Mouse (Mus musculus) spleen, postnatal 4 days (tissue): ENCODE results near the gene Gpr22.

Source experiments
- DNase-seq, 2 experiments: peaks; one replicate each; pipeline ENCODE4 v3.0.0; 2022; ENCODE audit warnings: low spot score in 2 of 2

Gpr22 gene

DNA sequence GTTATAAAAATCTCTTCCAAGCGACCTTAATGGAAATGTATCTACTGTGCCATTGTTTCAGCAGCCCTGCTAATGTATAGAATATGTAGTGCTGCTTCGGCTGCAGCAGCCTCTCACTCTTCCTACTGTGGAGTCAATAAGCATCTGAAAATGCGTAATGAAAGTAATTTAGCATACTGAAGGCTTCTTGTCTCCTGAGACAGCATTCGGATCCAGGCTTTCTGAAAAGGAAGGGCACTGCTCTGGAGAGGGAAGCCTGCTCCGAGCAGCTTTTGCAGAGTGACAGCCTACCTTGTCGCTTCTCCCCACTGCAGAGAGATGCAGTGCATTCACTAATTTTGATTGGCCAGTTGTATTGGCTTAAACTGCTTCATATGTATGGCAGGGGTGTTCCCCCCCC lies at the start of gene Gpr22:
Gpr22 (minus strand) TSS at position 348 of the 400 bp plus-strand sequence.
- DNase-seq = no peak

DNA sequence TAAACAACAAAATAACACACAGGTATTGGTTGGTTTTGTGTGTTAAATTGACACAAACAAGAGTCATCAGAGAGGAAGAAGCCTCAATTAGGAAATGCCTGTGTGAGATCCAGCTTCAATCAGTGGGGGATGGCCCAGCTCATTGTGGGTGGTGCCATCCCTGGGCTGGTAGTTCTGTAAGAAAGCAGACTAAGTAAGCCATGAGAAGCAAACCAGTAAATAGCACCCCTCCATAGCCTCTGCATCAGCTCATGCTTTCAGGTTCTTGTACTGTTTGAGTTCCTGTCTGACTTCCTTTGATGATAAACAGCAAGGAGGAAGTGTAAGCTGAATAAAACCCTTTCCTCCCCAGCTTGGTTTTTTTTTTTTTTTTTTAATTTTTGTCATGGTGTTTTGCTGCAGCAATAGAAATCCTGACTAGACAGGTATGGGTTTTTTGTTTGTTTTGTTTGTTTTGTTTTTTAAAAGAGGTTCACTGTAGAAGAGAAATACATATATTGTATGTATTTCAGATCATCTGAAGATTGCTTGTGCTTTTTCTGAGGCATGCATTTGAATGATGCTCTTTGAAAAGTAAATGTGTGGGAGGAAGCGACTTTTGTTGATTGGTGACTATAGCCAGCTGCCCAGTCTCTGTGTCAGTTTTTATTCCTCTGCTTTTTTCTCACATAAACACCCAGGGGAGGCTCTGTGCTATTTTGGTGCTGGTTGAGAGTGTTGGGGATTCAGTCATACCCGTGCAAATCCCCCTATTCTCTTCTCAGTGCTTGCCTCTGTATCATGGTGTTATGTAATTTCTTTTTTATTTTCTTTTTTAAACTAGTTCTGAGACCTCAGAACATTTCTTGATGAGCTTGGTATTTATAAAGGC lies 42.4 kb upstream of the Gpr22 start:
- no peak for DNase-seq

DNA sequence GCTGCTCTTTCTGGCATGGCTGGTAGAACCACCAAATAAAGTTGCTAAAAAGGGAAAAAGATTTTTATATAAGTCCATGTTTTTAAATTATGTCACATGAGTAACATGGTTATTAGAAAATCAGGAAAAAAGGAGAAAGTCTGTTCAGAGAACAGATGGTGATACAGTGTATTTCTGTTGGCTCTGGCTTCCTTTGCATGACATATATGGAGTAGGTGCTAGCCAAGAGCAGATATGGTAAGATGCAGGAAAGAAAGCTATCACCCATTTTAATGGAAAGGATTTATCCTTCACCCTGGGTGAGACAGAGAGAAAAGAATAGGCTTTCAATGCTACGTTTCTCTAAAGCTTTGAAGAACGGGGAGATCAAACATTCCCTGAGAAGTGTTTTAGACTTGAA lies 40.7 kb upstream of the Gpr22 start:
- DNase-seq = no peak

DNA sequence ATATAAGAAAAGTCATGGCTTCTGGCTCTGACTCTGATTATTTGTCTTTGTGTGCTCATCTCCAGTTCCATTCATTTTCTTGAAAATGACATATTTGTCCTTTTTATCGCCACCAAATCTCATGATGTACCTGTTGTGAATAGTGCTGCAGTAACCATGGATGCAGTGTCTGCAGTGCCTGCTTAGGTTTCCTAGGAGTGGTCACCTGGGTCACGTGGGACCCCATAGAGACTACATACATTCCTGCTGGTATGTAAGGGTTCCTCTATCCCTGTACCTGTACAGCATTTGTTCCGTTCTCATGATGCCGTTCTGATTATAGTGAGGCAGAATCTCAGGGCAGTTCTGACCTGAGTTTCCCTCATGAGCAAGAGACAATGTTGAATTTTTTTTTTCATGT lies 36.1 kb upstream of the Gpr22 start:
- no peak for DNase-seq

DNA sequence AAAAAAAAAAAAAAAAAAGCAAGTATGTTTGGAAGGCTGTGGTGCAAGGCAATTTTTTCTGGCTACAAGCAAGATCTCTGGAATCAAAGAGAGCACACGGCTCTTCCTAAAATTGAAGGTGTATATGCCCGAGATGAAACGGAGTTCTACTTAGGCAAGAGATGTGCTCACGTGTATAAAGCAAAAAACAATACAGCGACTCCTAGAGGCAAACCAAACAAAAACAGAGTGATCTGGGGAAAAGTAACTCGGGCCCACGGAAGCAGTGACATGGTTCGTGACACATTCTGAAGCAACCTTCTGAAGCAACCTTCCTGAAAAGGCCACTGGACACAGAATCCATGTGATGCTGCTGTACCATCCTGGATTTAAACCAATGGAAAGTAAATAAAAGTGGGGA lies 33.6 kb upstream of the Gpr22 start:
- DNase-seq = no peak

DNA sequence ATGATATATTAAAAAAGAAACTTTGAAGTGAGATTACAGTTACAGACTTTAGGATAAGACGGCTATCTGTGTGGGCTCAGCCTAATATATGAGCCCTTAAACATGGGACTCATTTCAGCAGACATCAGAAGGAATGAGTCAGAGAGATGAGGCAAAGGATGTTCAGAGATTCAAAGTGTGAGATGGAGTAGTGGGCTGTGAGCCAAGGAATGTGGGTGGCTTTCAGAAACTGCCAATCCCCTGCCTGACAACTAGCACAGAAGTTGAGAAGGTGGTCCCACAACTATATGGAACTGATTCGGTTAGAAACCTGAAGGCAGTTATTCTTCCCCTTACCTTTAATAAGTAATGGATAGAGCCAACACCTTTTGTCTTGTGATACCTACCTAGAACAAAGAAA lies 20.9 kb upstream of the Gpr22 start:
- DNase-seq = no peak

DNA sequence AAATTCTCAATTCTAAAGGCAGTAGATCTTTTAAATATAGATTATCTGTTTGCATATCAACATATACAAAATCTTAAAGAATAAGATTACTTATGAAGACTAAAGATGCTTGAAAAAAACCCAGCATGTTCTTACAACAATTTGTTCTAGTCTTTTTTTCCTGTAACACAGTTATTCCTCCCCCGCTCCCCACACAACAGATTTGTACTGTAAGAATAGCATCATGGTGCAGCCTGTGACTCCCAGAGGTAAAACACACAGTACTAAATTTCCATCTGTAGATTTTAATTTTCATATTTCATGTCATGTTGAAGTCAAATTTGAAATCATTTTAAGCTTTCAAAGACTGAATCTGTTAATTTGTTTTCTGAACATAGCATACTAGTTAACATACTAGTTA lies 16.4 kb upstream of the Gpr22 start:
- no peak for DNase-seq

DNA sequence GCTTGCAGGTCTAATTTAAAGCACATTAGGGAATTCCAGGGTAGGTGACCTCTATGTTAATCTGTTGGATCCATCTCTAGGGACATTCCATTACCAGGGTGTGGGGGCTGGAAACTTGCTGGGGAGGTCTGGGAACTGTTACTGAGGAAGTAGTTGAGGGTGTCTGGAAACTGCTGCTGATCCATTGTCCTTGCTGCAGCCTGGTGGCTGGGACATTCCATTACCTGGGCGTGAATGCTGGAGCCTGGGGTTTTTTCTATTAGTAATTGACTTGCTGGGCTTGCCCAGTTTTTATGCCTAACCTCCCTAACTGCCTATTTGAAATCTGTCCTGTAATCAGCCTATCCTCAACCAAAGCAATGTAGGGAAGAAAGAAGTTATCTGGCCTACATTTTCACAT lies 13.0 kb upstream of the Gpr22 start:
- DNase-seq = no peak

DNA sequence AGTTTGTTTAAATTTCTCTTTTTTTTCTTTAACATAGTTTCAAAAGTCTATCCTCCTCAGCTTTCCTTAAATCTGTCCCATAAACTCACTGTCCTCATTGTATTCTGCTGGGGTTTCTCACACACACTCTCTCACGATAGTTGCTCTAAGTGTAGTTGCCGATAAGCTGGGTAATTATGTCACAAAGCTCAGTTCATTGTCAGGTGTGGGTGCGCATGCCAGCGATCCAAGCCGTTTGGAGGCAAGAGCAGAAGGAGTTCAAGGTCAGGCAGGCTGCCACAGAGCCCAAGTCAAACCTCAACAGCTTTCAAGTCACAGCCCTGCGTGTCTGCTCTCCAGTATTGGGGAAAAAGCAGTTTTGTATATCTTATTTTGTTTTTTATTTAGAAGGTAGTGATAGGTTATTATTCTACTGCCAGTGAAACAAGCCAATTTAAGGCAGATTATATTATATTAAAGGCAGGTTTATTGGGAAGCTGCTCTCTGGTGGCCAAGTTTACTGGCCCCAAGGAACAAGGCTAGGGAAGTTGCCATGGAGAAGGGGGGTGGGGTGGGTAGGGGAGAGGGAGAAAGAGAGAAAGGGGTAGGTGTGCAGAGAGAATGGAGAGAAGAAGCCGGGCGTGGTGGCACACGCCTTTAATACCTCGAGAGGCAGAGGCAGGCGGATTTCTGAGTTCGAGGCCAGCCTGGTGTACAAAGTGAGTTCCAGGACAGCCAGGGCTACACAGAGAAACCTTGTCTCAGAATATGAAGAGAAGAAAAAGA lies 11.9 kb upstream of the Gpr22 start:
- no peak for DNase-seq

DNA sequence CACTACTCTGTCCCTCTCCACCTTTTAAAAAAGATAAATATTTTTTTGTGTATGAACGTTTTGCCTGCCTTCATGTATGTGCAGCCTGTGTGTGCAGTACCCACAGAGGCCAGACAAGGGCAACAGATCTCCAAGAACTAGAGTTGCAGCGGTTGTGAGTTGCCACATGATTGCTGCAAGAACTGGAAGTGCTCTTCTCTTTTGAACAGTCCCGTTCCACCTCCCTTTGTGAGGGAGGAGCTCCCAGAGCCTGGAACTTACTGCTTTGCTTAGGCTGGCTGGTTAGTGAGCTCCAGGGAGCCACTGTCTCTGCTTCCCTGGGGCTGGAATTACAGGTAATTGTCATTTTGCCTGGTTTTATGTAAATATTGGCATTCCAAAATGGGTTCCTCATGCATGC lies 10.8 kb upstream of the Gpr22 start:
- no peak for DNase-seq

DNA sequence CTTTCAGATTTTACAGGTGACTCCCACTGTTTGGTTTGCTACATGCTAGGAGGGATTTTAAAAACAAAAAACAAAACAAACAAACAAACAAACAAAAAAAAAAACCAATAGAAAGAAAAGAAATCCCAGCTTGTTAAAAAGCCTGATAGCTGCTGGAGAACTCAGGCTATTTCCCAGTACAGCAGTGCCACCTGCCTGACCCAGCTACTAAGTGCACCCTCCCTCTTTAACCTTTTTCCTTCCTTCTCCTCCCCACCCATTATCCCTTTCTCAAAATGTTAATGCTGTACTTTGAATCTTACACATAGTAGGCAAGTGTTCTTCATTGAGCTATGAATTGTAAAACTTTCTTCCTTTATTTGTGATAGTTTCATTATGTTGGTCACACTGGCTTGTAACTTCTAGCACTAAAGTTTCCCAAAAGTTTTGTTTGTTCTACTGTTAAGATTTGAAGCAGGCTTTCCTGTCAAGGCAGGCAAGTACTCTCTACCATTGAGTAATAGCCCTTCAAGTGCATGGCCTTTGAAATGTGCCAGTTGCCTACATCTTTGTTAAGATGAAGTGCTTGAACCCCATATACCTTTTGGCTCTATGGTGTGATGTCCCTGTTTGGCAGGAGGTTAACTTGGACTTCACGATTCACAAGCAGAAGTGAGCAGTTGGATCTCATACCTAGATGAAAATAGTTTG lies 6.0 kb upstream of the Gpr22 start:
- no peak for DNase-seq

DNA sequence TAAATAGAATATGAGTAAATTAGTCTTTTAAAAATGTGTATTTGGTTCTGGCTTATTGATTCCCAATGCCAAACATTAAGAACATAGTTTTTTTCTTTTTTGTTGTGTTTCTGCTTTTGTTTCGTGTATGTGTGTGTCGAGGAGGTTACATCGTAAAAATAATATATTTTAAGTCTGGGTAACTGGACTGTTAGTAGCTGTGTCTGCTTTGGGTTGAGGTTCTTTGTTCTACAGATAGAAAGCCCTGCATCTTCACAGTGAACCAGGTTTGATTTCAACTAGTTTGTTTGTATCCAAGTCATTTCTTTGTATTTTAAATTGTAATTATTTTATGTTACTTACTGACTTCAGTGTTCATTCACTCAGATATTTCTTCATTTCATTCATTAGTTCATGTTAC lies 323 bp upstream of the Gpr22 start:
- DNase-seq = no peak

DNA sequence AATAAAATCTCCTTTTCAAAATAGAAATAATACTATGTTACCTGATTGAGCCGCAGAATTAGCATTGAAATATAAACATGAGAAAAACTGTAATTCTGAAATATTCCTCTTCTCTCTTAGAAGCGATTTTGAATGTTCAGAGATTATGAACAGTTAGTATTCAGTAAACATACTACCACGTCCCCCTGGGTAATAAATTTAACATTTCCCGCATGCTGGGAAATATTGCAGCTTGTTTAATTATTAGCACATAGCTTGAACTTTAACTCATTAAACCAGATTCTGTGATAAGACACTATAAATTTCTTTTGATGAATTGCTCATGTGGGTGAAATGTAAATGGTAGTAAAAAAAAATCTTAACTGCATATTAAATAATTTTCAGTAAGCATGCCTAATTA lies 1.0 kb downstream of the Gpr22 start:
- DNase-seq = no peak

DNA sequence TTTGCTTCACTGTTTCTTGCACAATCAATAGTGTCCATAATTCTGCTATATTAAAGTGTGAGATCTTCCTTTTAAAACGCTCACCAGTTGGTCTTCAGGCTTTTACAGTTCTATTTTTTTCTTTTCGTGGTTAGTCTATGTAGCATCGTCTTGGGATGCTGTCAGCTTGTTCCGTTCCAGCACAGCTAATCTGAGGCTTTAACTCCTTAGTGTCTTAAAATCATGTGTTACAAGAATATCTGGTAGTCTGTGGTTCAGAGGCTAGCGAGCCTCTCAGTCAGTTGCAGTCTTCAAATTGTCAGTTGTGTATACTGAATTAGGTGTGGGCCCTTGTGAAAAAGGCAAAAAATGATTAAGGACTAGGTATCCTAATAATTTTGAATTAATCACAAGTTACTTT lies 1.5 kb downstream of the Gpr22 start:
- DNase-seq = no peak

DNA sequence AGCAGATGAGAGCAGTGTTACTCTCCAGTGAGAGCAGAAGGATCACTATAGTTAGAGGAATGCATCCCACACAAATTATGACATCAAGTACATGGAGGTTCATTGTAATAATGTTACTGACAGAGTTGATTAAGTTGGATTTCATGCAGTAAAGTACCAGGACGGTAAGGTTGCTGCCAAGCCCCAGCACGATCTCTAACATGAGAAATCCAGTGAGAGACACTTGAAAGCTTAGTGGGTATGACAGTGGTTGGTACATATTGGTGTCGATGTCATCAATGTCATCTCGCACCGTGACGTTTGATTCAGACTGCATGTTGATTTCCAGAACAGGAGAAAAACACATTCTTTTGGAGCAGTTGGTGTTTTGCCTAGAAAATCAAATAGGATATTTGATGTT lies 4.1 kb downstream of the Gpr22 start:
- no peak for DNase-seq

DNA sequence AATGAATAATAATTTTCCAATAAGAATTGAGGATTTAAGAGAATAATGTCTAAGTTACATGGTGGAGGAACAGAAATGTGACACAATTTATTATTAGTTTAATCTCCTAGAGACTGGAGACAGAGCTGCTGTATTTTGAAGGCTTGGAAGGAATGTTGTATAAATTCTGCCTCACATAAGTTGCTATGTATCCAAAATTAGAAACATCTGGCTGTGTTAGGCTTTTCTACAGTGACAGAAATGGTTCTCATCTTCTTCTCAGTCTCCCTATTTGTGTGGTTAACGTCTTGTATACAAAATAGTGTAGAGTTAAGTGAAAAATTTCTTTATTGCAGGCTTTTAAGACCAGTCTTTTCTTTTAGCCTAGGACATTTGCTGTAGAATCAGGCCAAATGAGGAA lies 6.2 kb downstream of the Gpr22 start:
- no peak for DNase-seq

DNA sequence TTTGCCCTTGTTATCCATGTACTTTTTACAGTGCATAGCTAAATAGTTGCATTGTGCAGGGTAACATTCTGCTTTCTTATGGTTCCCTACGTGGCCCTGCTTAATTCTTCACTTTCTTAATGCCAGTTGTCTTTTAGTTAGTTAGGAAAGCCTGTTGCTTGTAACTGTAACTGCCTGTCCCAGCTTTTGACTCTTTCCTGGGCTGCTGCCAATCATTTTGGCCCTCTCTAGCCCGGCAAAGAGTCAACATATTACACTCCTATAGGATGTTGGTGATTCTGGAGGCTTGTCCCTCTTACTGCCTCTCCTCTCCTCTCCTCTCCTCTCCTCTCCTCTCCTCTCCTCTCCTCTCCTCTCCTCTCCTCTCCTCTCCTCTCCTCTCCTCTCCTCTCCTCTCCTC lies 7.6 kb downstream of the Gpr22 start:
- DNase-seq = no peak

DNA sequence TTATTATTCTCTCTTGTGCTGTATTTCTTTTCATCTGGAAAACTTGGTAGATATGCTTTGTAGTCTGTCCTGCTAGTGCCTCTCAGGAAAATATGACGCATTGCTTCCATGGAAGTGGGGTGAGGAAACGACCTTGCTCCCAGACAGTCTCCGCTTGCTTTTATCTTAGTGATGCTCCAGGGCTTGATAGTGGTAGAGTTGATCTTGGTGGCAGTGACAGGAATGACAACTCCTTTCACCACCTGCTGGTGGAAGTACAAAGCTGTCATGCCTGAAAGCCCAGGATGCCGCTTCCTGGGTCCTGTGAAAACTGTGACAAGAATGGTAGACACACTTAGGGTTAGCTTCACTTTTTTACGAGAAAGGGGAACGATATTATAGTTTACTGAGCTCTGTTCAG lies 9.8 kb downstream of the Gpr22 start:
- DNase-seq = no peak

DNA sequence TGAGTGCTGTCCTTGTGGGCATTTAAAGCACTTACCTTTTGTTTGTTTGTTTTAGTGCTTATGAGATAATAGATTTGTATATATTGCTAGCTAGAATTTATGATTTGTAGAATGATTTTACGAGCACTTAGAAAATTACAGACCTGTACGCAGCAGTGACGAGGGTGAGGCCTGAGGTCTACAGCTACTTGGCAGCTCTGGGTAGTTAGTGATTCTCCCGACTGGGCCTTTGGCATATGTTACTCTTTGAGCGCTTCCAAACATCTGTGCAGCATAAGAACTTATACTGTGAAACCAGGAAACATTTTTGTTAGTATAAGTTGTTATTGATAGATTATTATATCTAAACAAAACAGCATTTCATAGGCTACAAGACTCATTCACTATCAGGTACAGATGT lies 12.3 kb downstream of the Gpr22 start:
- DNase-seq = no peak

DNA sequence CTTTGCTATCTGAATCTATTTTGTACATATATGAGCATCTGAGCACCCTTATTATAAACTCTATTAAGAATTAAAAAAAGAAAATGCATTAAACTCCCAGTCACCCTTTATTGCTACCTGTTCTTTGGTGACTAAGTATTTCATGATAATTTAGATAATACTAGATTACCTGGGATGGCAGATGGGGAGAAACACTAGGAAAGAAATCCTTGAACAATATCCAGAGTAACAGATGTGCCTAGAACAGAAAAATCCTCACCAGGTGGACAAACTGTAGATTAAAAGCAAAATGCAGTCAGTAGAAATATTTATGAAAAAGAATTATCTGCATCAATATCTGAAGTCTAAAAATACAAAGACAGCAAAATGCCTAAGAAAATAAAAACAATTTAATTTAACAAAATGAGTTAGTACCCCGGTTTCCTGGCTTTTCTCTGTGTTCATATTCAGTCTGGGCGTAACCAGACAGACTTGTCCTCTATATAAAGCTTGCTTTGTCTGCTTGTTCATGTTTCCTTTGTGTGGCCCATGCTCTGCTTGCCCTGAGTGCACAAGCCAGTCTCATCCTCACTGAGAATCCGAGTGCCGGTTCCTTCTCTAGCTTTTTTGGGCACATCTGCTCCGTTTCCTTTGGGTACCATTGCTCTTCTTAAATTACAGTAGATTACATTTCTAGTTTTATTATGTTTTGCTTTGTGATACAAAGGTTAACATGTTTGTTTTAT lies 13.0 kb downstream of the Gpr22 start:
- no peak for DNase-seq

DNA sequence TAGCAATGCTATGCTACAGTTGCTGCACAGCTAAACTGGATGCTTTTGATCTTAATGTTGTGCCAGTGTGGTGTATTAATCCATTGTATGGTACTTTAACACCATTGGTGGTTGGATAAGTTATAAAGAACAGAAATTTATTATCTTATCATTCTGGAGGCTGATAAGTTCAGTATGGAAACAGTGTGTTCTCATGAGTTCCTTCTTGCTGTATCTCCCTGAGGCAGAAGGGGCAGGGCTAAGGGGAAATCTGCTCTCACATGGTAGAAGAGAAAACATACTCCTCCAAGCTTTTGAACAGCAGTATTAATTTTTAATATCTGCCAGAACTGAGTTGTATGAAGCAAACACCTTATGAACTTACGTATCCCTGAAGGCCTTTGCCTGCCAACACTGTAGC lies 20.5 kb downstream of the Gpr22 start:
- no peak for DNase-seq

DNA sequence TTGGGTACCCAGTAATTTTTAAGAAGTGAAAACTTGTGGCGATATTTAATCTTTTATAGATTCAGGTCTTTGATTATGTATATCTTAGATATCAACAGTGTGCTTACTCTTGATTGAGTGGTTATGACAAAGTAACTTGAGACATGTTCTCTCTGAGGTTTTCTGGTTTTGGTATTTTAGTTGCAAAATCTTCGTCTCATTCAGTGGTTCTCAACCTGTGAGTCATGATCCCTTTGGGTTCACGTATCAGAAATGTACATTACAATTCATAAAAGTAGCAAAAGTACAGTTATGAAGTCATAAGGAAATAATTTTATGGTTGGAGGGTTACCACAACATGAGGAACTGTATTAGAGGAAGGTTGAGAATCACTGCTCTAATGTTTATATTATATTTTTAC lies 27.1 kb downstream of the Gpr22 start:
- DNase-seq = no peak
